Mouse (Mus musculus) kidney, embryonic 14.5 days (tissue): ENCODE measurements at regions not wholly inside any gene's neighbourhood (a gene's known extent, or its start where the extent isn't known, plus 50 kb on each side); places are given as distances from the start of the nearest gene placed in this dataset.

Experiments used
- ATAC-seq: fragments of 200-750 bp; cut with Nextera tagmentation; 2 replicates; pipeline ENCODE4 v1.8.0; 2017; ENCODE audit warnings: moderate number of reproducible peaks, mild to moderate bottlenecking, moderate TSS enrichment, moderate library complexity; ENCODE audit not compliant: low FRiP score, low TSS enrichment
- H3K27ac ChIP-seq: fragments of 300-500 bp; sonication (generic); 2 replicates; pipeline ENCODE4 v1.5.1; 2014; ENCODE audit warnings: low read depth, mild to moderate bottlenecking, low read length, moderate library complexity, mixed read lengths
- H3K27me3 ChIP-seq: fragments of 300-500 bp; sonication (generic); 2 replicates; pipeline ENCODE4 v1.6.1; 2014; ENCODE audit warnings: mild to moderate bottlenecking, low read length; ENCODE audit not compliant: control insufficient read depth, insufficient read depth
- H3K36me3 ChIP-seq: fragments of 300-500 bp; sonication (generic); 2 replicates; pipeline ENCODE4 v1.6.1; 2014; ENCODE audit warnings: low read length, mixed read lengths; ENCODE audit not compliant: control insufficient read depth, insufficient read depth
- H3K4me1 ChIP-seq: fragments of 300-500 bp; sonication (generic); 2 replicates; pipeline ENCODE4 v1.6.1; 2014; ENCODE audit warnings: low read length, mixed read lengths; ENCODE audit not compliant: control insufficient read depth, insufficient read depth
- H3K4me2 ChIP-seq: fragments of 300-500 bp; sonication (generic); replicated peaks from 2 replicates; pipeline ENCODE4 v1.6.1; 2014; ENCODE audit warnings: low read depth, mild to moderate bottlenecking, low read length
- H3K4me3 ChIP-seq: fragments of 300-500 bp; sonication (generic); 2 replicates; pipeline ENCODE4 v1.5.1; 2014; ENCODE audit warnings: mild to moderate bottlenecking, low read length
- H3K9ac ChIP-seq: fragments of 300-500 bp; sonication (generic); 2 replicates; pipeline ENCODE4 v1.6.1; 2014; ENCODE audit warnings: low read depth, mild to moderate bottlenecking, low read length, moderate library complexity
- H3K9me3 ChIP-seq: fragments of 300-500 bp; sonication (generic); 2 replicates; pipeline ENCODE4 v1.6.1; 2016; ENCODE audit warnings: low read length; ENCODE audit not compliant: control insufficient read depth
- WGBS: fragments of 180-500 bp; shearing (Covaris S2); extraction: QIAGEN DNeasy Blood & Tissue Kit; methylation state at CpG from one replicate; pipeline ENCODE4 v1.1.7; 2014; 5-methylcytosine and 5-hydroxymethylcytosine counted together

GRCm38 (mm10) chr14:98937933-98938332, 56.2 kb downstream of the Rpl36a-ps1 start:
- Histone ChIP-seq H3K27ac (no peak overlapping the region), H3K4me3 (no peak overlapping the region), H3K27me3 (no peaks in the 10 kb centered on the region), H3K36me3 (no peaks in the 10 kb centered on the region), H3K9me3 (no peaks in the 10 kb centered on the region; the same call in 1 of the 2 replicates), H3K4me1 (no peaks in the 10 kb centered on the region), H3K9ac (no peak overlapping the region), H3K4me2 (no peak overlapping the region)
- 80% methylated on average over 1 of the region's 1 CpGs for WGBS
- ATAC-seq, result no peak

GRCm38 (mm10) chr14:98937373-98937772, 56.7 kb downstream of the Rpl36a-ps1 start:
- WGBS, result 90% methylated on average over 2 of the region's 2 CpGs
- Histone ChIP-seq H3K27me3 (no peaks in the 10 kb centered on the region), H3K4me1 (no peaks in the 10 kb centered on the region), H3K9me3 (no peaks in the 10 kb centered on the region), H3K4me2 (no peak overlapping the region), H3K4me3 (no peak overlapping the region), H3K36me3 (no peaks in the 10 kb centered on the region), H3K9ac (no peak overlapping the region), H3K27ac (no peak overlapping the region)
- ATAC-seq, result no peak

DNA sequence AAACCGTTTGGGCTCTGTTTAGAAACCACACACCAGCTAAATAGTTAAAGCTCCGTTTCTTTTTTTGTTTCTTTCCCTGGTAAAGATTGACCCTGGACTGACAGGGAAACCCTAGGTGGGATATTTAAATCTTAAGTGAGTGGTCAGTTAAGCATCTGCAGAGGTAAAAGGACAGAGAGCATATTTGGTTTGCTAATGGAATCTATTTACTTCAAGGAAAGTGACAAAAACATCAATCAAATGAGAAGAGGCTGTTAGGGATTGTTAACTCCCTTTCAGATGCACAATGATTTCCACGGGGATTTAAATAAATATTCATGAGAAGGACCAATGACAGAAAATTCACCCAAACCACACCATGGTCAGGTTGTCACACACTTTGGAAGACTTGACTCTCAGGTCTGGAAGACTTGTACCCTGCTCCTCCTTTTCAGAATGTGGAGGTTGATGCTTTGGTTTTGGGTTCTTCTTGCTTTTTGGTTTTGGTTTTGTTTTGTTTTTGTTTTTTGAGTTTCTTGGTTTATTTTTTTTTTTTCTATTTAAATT, 60.7 kb downstream of the Rpl36a-ps1 start:
- no peak for ATAC-seq
- Histone ChIP-seq H3K4me1 (no peaks in the 10 kb centered on the region), H3K27me3 (no peaks in the 10 kb centered on the region), H3K36me3 (no peaks in the 10 kb centered on the region), H3K9ac (no peak overlapping the region), H3K9me3 (no peaks in the 10 kb centered on the region), H3K4me2 (no peak overlapping the region), H3K27ac (no peak overlapping the region), H3K4me3 (no peak overlapping the region)
- WGBS, result 8% methylated on average over 3 of the region's 3 CpGs

- no peaks in the 10 kb centered on the region for H3K36me3 ChIP-seq
- no peak for ATAC-seq
- H3K9me3 ChIP-seq, result no peaks in the 10 kb centered on the region
- H3K27ac ChIP-seq, result no peak overlapping the region
- no peaks in the 10 kb centered on the region for H3K4me1 ChIP-seq
- 75% methylated on average over 2 of the region's 2 CpGs for WGBS
- no peak overlapping the region for H3K4me2 ChIP-seq
- no peak overlapping the region for H3K9ac ChIP-seq
- no peak overlapping the region for H3K4me3 ChIP-seq
- no peaks in the 10 kb centered on the region for H3K27me3 ChIP-seq
These were observed 64.8 kb downstream of the Rpl36a-ps1 start for GRCm38 (mm10) chr14:98929276-98929675.

GRCm38 (mm10) chr14:98908234-98908633, 85.9 kb downstream of the Rpl36a-ps1 start:
- Histone ChIP-seq H3K9me3 (no peaks in the 10 kb centered on the region), H3K4me2 (no peak overlapping the region), H3K36me3 (no peaks in the 10 kb centered on the region), H3K9ac (no peak overlapping the region), H3K27me3 (no peaks in the 10 kb centered on the region), H3K27ac (no peak overlapping the region), H3K4me3 (no peak overlapping the region), H3K4me1 (no peaks in the 10 kb centered on the region; the same call in 1 of the 2 replicates)
- ATAC-seq, result no peak
- WGBS, result 78% methylated on average over 5 of the region's 5 CpGs

- ATAC-seq, result no peak
- no peaks in the 10 kb centered on the region for H3K9me3 ChIP-seq
- no peak overlapping the region for H3K4me2 ChIP-seq
- WGBS, result 40% methylated on average over 4 of the region's 4 CpGs
- no peak overlapping the region for H3K9ac ChIP-seq
- no peak overlapping the region for H3K27ac ChIP-seq
- no peak overlapping the region for H3K4me3 ChIP-seq
- no peaks in the 10 kb centered on the region for H3K27me3 ChIP-seq
- H3K36me3 ChIP-seq, result no peaks in the 10 kb centered on the region
- H3K4me1 ChIP-seq, result no peaks in the 10 kb centered on the region
These were observed 95.2 kb downstream of the Rpl36a-ps1 start for GRCm38 (mm10) chr14:98898876-98899275.

GRCm38 (mm10) chr14:98897390-98897789, 96.7 kb downstream of the Rpl36a-ps1 start:
- ATAC-seq, result no peak
- Histone ChIP-seq H3K4me1 (no peaks in the 10 kb centered on the region), H3K36me3 (no peaks in the 10 kb centered on the region), H3K9me3 (no peaks in the 10 kb centered on the region), H3K9ac (no peak overlapping the region), H3K4me3 (no peak overlapping the region), H3K27ac (no peak overlapping the region), H3K27me3 (no peaks in the 10 kb centered on the region), H3K4me2 (no peak overlapping the region)
- WGBS, result 75% methylated on average over 1 of the region's 1 CpGs

DNA sequence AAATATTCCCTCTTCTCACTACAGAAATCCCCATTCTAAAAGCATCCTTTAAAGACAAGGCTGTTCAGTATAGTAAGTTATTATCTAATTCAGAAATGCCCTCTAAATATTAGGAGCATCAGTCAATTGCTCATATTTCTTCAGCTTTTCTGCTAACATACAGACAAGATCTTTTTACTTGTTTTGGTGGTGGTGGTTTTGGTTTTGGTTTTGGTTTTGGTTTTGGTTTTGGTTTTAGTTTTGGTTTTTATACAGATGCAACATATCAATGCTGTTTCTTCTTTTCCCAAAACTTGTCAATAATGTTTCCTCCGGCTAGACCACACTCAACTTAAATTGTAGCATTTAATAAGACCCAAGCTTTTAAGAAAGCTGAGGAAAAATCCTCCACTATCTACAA, 98.2 kb downstream of the Rpl36a-ps1 start:
- Histone ChIP-seq H3K27ac (no peak overlapping the region), H3K4me1 (no peaks in the 10 kb centered on the region), H3K27me3 (no peaks in the 10 kb centered on the region), H3K9ac (no peak overlapping the region), H3K4me2 (no peak overlapping the region), H3K4me3 (no peak overlapping the region), H3K9me3 (no peaks in the 10 kb centered on the region), H3K36me3 (no peaks in the 10 kb centered on the region)
- ATAC-seq, result no peak
- WGBS, result 95% methylated on average over 1 of the region's 1 CpGs

GRCm38 (mm10) chr14:98892670-98893069, 101.4 kb downstream of the Rpl36a-ps1 start:
- 60% methylated on average over 3 of the region's 3 CpGs for WGBS
- no peak overlapping the region for H3K4me2 ChIP-seq
- no peaks in the 10 kb centered on the region for H3K27me3 ChIP-seq
- ATAC-seq, result no peak
- no peaks in the 10 kb centered on the region for H3K4me1 ChIP-seq
- H3K9me3 ChIP-seq, result no peaks in the 10 kb centered on the region
- no peak overlapping the region for H3K4me3 ChIP-seq
- no peaks in the 10 kb centered on the region for H3K36me3 ChIP-seq
- no peak overlapping the region for H3K9ac ChIP-seq
- H3K27ac ChIP-seq, result no peak overlapping the region
